Mouse (Mus musculus): ENCODE data around the gene Adam15.

The Adam15 gene

DNA sequence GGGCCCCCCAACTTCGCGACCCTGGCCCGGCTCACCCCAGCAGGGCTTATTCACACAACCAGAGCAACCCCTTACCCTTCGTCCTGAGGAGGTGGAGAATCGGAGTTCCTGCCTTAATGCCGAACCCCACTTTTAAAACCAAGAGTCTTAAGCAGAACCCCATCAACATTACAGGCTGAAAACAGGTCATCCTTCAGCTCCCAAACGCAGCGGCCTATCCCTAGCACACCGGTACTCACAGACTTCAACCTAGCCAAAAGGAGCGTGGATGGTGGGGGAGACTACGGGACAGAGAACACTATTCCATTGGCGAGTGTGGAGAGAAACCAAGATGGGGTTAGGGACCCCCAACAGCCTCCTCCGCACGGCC is 27.7 kb downstream of the Adam15 start:
- no peak for DNase-seq

DNA sequence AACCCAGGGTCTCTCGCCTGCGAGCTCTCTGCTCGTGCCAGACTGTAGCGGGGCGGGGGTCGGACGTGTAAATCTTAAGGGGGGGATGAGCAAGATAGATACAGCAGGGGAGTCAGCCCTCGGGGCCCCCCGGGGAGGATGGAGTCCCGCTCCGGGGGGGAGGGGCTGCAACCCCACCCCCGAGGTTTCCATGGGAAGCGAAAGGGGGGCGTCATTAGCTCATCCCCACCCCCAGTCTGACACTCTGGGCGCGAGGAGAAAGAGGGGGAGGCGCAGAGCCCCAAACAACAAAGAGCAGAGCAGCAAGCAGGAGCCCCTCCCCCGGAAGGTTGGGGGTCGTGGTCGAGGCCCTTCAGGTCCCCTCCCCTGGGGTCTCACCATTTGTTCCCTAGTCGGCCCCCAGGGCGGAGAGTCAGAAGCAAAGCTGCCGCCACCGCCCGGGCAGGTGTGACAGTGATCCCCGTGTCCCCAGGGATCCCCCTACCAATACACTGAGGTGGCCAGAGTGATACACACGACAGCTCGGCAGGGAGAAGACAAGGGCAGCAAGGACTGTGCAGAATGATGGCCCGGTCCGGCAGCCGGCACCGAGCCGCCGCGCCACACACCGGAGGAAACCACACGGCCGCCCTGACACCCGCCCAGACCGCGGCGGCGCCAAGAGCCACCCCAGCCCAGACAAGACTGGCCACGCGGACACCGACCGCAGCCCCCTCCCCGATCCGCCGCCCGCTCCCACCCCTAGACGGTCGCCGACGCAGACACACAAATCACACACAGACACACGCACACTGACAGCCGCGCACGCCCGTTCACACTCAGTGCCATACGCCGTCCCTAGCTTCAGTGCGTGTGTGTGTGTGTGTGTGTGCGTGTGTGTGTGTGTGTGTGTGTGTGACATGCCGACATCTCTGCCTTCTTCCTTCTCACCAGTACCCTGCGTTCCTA is 28.3 kb downstream of the Adam15 start:
- DNase-seq = peak; percentile 46 to 52

DNA sequence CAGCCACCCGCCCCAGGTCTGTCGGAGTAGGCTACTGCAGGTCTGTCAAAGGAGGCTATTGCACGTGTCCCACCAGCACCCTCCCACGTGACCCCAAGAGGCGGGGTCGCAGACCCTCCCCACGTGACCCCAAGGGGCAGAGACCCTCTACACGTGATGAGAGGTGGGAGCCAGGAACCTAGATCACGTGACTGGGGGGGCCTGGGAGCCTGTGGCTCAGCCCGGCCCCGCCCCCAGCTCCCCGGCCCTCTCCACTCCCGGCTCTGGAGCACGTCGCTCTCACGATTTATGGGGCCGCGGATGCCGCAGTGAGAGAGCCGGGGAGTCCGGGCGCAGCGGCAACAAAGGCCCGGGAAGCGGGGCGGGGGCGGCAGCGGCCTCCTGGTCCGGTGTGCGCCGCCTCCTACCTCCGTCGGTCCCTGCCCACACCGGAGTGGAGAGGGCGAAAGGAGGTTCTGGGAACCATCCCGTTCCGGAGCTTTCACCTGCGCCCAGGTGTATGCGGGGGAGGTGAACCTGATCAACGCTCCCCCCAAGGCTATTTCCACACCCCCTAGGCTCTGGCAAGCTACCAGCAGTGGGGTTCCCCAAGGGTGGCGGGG is 29.1 kb downstream of the Adam15 start:
- DNase-seq = peak; percentile 56 to 61

DNA sequence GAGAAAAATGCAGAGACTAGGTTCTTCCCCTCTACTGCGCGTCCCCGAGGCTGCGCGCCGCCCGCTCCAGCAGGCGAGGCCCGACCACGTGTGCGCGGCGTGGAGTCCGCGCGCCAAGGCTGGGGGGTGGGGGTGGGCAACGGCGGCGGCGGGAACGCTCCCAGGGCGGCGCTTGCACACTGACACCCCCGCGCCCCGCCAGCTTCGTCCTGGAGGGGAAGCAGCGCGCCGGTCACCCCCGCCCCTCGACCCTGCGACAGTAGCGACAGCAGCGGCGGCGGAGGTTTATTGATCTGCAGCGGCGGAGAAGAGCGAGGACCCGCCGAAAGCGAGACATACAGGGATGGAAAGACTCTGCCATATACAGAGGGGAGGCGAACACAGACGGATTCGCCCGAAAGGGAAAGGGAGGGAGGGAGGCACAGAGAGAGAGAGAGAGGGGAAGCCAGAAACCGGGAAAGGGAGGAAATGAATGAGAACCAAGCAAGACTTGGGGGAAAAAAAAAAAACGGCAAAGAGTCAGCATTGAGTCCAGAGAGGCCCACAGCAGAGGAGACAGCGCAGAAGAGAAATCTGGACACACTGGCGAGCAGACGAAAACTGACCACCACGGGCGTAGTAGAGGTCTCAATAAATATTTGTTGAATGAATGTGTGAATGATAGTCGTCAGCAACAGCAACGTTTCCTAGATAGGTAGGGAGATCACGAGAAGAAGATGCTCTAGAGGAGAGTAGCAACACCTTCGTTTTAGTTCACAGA is 30.0 kb downstream of the Adam15 start:
- DNase-seq = peak; percentile 50 to 56

DNA sequence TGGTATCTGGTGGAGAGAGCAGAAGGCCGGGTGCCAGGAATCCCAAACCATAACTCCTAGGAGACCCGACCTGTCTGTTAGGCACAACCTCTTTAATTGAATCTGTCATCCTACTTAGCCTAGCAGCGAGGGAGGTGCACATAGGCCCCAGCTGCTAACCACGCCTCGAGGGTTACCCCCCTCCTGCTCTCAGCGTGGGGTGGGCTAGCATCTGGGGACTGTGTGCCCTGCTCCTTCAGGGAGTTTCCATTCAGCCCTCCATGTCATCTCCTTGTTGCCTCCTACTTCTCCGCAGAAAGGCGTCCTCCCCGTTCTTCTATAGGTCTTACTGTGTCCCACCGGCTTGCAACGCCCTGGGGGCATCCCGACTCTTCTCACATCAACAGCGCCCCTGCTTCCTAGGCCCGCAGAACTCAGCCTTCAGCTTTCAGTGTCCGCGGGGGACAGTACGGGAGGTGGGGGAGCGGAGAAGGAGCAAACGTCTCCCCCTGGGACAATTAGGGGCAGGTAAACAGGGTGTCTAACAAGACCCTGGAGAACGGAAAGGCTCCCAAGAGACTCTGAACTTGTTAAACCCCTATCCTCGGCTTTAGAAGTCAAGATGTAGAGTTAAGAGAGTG is 30.7 kb downstream of the Adam15 start:
- DNase-seq = peak; percentile 46 to 49

DNA sequence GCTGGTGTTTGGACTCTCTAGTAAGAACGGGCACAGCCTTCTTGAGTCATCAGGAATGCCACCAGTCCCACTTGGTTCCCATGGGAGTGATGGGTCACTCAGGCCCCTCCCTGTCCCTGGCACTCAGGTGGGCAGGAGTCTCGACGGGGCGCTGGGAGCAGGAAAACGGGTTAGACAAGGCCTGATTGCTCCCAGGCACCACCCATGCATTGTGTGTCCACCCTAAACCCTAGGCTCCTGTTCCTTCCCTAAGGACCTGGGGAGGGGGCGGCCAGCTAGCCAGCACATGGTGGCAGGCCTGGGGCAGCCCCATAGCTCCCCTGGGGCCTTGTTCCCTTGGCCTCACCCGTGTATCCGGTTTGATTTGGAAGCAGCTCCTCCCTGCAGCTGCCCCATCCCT is 31.5 kb downstream of the Adam15 start:
- DNase-seq = peak; percentile 23 to 37

DNA sequence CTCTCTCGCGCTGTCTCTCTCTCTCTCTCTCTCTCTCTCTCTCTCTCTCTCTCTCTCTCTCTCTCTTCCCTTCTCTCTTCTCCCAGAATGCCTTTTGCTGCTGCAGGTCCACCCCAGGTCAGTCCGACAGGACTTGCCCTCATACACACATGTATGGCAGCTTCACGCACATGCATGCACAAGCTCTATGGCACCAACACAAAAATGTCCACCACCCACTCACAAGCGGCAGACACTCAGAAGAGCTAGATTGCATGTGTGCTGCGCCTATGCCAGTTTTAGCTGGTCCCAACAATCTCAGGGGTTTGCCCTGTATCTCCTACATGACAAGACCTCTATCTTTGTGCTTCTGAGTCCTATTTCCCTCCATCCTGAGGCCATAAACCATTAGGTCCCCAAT is 32.5 kb downstream of the Adam15 start:
- DNase-seq = no peak

DNA sequence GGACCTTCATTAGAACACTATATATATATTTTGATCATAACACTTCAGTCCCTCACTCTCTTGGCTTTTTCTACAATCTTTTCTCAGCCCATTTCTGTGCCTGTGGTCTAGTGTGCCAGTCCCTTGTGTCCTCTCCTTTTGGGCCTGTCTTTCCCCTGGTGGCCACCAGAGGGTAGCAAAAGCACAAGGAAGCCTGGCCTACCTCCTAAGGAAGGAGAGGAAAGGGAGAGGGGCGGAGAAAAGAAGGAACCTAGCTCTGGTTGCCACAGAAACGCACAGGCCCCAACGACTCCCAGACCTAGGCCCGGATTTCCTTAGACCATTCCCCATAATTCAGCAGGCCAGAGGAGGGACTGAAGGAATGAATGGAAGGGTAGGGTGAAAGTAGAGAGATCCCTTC is 33.0 kb downstream of the Adam15 start:
- DNase-seq = peak; percentile 95

DNA sequence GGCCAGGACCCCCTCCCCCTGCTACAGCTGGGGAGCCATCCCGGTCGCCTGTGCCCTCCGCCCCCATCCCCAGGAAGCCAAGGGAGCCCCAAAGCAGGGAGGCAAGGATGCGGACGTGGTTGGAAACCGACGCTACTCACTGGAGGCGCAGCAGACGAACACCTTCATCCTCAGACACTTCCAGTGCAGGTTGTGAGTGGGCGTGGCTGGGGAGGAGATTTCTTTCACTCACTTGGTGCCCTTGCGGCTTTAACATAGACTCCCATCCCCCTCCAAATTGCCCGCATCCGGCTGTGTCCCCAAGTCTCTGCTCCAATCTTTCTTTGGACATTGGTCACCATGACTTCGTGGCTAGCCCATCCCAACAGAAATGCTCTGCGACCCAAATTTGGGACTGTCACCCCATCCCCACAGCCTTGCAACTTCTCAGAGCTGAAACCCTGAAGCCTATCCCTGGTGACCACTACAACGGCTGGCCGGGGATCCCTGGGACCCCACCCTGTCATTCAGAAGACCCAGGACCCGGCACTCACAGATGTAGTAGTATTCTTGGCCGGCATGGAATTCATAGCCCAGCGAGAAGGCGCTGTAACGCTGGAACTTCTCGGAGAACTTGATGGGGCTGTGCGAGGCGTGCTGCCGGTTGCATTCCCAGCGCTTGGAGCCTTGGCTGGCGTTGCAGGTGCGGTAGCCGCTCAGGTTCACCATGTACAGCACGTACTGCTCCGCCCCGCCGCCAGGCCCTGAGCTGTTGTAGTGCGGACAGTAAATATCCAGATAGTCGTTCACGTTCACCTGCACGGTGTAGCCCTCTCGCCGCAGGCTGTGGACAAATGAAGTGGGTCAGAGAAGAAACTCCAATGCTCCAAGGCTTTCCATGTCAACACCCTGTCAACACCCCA is 33.6 kb downstream of the Adam15 start:
- DNase-seq = peak; percentile 33 to 41

DNA sequence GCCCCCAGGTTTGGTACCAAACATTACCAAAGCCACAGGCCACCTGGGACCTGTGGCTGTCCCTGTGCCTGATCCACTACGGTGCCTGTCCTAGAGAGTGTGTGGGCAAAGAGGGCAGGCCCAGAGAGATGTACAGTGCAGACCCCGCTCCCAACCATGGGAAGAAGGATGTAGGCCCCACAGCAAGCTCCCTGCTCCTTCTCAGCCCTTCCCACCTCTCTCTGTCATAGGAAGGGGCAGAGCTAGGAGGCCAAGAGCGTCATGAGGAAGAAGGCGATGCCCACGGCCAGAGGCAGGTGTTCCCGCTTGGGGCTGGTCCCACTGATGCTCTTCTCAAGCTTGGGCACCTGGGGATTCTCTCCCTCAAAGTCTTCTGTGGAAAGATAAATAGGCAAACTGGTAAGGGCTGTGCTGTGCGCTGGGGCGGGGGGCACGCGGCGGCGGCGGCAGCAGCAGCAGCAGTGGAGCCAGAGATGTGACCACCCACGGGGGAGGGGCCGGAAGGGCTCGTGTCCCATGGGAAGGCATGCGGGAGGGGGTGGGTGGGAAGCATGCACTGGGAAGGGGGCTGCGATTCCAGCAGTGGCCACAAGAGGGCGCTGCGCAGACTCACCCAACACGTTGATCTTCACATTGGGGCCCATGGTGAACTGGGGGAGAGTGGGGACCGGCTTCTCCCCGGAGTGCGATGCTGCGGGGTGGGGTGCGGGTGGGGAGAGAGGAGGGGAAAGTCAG is 34.4 kb downstream of the Adam15 start:
- peak; percentile 91 to 94 for DNase-seq

DNA sequence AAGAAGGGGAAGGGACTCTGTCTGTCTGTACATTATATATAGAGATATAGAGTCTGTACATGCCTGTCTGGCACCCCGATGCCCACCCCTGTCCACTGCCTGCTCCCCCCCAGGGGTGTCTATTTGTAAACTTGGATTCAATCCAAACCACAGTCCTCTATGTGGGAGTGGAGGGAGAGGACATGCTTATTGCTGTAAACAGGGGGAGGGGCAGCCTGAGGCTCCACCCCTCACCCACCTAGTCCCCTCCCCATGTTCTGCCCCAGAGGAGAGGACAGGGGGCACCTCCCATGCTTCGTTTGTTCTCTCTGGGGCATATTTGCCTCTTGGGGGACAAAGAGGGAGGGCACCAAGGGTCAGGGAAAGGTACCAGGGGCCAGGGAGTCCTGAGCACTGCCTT is 35.0 kb downstream of the Adam15 start:
- DNase-seq = peak in 1 of 2 experiments; percentile 23

DNA sequence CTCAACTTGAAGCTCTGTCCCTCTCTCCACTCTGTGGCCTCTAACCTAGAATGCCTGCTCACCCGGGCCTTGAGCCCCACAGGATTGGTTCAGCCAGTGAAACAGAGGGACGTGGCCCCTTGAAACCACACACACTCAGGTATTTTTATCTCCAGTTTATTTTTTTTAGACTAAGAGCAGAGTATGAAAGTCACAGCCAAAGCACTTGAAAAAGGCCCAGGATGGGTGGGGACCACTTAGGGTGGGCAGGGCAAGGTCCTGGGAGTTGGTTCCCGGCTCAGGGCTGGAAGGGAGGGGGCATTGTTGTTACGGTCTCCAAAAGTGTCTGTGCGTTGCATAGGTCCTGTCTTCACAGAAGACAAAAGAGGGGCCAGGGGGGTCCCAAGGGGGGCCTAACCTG is 35.5 kb downstream of the Adam15 start:
- DNase-seq = no peak

DNA sequence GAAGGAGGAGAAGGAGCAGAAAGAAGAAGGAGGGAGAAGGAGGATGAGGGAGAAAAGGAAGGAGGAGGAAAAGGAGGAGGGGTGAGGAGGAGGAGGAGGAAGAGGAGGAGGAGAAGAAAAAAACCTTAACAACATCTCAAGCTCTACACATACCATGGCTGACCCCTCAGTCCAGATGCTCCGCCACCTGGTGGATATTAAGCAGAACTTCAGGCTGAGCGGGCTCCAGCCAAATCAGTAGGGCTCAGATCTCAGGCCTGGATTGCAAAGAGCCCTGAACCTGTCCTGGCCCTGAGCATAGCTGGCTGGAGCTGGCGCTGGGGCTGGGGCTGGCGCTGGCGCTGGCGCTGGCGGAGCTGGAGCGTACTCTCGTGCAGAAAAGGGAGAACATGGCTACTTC is 41.7 kb downstream of the Adam15 start:
- DNase-seq = peak; percentile 83 to 88

DNA sequence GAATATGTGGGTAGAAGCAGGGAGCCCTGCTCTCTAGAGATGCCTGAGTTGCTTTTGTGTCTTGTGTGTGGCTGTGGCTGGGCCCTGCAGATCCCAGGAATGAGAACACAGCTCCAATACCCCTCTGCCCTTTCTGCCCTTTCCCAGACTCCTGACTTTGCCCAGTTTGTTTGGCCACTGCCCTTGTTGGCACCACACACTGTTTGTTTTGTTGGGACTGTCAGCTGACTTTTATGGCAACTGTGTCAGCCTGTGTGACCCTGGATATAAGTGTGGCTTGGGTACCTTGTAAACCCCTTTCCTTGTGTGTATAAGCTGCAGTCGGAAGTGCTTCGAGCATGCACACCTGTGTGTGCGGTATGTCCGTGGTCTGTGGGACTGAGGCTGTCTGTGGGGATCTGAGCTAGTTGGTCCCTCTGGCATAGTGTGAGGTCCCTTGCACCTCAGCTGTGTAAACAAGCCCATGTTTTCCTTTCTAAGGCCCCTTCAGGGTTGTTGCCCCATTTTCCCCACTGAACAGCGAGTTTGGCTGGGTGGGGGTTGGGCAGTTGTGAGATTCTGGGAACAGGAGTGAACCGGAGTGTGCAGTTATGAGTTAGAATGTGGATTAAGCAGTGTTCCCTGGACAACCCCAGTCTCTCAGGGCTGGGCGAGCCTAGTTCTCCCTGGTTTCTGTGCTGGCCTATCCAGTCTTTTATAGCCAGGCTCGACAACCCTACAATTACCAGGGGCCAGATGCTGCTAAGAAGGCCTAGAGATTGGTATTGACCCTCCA is 44.1 kb downstream of the Adam15 start:
- DNase-seq = no peak

DNA sequence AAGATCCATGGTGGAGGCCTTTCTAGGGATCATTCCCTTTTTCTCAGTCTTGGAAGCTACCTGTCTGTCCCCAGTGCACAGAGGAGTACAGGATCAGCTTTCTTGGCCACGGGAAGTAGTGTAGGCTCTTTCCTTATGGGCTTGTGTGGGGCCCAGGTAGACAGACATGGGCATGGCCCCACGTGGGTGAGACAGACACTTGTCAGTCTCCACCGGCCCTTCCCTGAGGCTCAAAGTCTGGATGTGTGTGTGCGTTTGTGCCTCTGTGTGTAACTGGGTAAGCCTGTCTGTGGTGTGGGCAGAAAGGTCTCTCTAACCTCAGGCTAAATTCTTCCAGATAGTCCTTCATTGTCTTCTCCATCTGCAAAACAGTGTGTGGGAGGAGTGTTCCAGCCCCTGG is 44.7 kb downstream of the Adam15 start:
- DNase-seq = no peak

DNA sequence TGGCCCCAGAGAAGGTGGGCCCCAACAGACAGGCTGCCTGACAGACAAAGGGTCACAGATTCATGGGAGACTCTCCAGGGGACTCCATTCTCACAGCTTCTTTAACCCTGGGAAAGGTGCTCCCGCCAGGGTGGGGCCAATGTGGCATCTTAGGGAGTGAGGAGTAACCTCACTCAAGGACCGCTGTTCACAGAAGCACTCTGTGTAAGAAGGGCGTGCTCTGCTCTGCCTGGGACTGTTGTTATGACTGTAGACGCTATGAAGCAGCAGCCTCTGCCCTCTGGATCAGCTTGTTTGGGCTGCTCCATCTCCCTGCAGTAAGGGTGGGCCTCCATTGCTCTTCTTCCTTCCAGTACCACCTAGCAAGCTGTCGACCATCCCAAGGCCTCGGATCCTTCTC is 45.4 kb downstream of the Adam15 start:
- DNase-seq = no peak

DNA sequence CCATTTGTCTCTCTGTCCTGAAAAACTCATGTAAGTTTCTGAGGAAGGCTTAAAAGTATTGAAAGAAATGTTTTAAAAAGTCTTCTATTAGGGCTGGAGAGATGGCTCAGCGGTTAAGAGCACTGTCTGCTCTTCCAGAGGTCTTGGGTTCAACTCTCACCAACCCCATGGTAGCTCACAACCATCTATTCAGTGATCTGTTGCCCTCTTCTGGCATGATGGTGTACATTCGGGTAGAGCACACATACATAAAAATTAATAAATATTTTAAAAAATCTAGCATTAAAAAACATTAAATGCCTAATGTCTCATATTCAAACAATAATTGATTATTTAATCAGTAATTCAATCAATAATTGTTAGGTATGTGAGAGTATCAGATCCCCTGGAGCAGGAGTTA is 49.3 kb downstream of the Adam15 start:
- no peak for DNase-seq

DNA sequence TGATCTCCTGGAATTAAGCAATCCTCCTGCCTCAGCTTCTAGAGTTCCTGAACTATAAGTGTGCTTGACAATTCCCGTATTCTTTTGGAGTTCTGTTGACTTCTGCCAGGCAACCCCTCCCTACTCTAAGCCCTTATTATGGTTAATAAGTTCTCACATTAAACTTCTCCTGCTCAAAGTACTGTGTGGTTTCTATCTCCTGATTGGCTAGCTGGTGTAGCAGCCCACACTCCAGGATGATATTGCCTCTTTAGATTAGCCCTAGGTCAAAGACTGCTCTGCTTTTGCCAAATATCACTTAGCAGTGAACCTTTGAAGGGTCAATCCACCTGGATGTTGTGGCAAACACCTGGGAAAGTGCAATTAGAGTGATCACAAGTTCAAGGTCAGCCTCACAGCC is 49.7 kb downstream of the Adam15 start:
- DNase-seq = no peak

DNA sequence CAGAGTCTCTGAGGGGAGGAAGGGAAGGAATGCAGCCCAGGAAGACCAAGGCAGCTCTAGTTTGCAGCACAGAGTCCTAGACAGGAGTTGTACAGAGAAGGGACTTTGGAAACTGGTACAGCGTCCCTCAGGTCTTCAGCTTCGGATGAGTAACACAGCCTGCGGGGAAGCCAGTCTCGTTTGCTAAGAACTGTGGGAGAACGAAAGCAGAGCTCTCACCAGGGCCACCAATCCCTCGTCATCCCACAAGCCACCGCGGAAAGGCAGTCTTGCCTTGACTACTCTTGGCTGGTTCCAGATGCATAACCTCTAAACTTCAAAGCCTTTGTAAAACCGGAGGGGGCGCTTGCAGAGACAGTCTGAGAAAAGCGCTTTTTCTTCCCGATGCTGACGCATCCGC is 50.3 kb downstream of the Adam15 start:
- no peak for DNase-seq

DNA sequence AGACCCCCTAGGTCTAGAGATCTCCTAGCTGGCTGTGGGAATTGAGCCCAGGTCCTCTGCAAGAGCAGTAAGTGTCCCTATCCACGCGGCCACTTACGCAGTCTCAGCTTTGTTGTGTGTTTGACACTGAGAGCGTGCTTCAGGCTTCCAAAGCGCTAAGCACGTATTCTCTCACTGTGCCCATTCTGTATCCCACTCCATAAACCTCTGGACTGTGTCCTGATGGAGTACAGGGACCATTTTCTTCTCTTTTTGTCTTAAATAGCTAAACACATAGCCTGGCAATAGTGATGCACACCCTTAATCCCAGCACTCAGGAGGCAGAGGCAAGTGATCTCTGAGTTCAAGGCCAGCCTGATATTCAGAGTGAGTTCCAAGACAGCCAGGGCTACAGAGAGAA is 50.9 kb downstream of the Adam15 start:
- DNase-seq = no peak

All from cerebellum, postnatal 10 days (tissue).